Mouse (Mus musculus): ENCODE measurements around the gene Ngfr. TPM values are rescaled to one million over a fixed set of nuclear protein-coding genes. Genes with fewer than 3 reads are reported as not detected.

Gene Ngfr
- polyA plus RNA-seq, 1 experiment from 2014 or later, result 3.0 TPM

DNA sequence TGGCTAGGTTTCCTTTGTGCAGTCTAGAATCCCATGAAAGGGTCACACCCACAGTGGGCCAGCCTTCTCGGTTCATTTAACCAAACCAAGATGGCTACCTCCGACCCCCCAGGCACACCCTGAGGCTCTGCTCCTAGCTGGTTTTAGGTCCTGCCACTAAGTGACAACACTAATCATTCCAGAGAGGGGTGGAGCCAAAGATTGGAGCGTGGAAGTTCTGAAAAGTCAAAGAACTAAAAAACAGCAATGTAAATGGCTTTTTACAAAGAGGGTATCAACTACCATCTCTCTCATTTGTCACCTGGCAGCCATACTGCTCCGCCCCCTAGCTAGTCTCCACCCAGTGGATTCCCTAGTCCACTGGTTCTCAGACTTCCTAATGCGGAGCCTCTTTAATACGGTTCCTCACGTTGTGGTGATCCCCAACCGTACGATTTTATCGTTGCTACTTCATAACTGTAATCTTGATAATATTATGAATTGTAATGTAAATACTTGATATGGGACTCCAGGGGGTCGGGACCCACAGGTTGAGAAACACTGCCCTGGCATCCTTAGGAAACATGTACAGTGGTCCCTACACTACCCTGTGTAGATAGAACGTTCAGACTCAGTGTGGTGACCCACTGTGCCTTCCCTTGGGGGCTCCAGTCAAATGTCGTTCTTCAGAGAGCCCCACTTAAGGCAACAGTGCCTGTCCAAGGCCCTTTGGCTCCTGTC, 55.0 kb downstream of the Ngfr start:
- Histone ChIP-seq H3K36me3 (ENCODE audit: control insufficient read depth, insufficient read depth, low read length) (no peaks in the 10 kb centered on the region), H3K27ac (replicated peaks in 1 of 2; ENCODE audit: control insufficient read depth in 1 of 2, insufficient read depth in 1 of 2, low read depth in 2 of 2, low read length in 2 of 2) (no peak overlapping the region), H3K4me2 (ENCODE audit: low read length) (no peak overlapping the region), H3K9me3 (ENCODE audit: control insufficient read depth, low read length) (no peaks in the 10 kb centered on the region), H3K9ac (ENCODE audit: low read length) (no peak overlapping the region), H3K27me3 (ENCODE audit: control insufficient read depth, insufficient read depth, low read length) (peaks cover 14% of the 10 kb centered on the region; the same call in 1 of the 2 replicates), H3K4me3 (ENCODE audit: control insufficient read depth in 1 of 2, insufficient read depth in 1 of 2, low read depth in 1 of 2, low read length in 2 of 2) (no peak overlapping the region), H3K4me1 (ENCODE audit: control insufficient read depth in 2 of 2, insufficient read depth in 2 of 2, low read length in 2 of 2) (no peaks in the 10 kb centered on the region)
- WGBS, result 65% methylated on average over 13 of the region's 13 CpGs
- ATAC-seq (ENCODE audit: insufficient number of reproducible peaks, insufficient read depth, low FRiP score, low read depth), result no peak

DNA sequence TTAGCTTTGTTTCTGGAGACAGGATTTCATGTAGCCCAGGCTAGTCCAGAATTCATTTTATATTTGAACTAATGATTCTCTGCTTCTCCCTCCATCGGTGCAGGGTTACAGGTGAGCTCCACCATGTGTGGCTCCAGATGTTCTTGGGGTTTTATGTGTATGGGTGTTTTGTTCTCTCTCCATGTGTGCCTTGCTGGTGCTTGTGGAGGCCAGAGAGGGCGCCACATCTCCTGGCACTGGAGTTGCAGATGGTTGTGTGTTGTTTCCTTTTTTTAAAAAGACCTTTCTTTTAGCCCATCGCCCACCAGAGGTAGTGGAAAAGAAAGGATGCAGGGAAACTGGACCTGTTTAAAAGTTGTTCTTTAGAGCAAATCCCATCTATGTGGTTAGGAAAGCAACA, 59.3 kb downstream of the Ngfr start:
- Histone ChIP-seq H3K4me1 (ENCODE audit: control insufficient read depth in 2 of 2, insufficient read depth in 2 of 2, low read length in 2 of 2) (no peaks in the 10 kb centered on the region), H3K9me3 (ENCODE audit: control insufficient read depth, low read length) (no peaks in the 10 kb centered on the region), H3K4me2 (ENCODE audit: low read length) (no peak overlapping the region), H3K9ac (ENCODE audit: low read length) (no peak overlapping the region), H3K27me3 (ENCODE audit: control insufficient read depth, insufficient read depth, low read length) (peaks cover 9% of the 10 kb centered on the region; the same call in 1 of the 2 replicates), H3K4me3 (ENCODE audit: control insufficient read depth in 1 of 2, insufficient read depth in 1 of 2, low read depth in 1 of 2, low read length in 2 of 2) (no peak overlapping the region), H3K36me3 (ENCODE audit: control insufficient read depth, insufficient read depth, low read length) (no peaks in the 10 kb centered on the region), H3K27ac (replicated peaks in 1 of 2; ENCODE audit: control insufficient read depth in 1 of 2, insufficient read depth in 1 of 2, low read depth in 2 of 2, low read length in 2 of 2) (no peak overlapping the region)
- ATAC-seq (ENCODE audit: insufficient number of reproducible peaks, insufficient read depth, low FRiP score, low read depth), result no peak
- 73% methylated on average over 3 of the region's 3 CpGs for WGBS

DNA sequence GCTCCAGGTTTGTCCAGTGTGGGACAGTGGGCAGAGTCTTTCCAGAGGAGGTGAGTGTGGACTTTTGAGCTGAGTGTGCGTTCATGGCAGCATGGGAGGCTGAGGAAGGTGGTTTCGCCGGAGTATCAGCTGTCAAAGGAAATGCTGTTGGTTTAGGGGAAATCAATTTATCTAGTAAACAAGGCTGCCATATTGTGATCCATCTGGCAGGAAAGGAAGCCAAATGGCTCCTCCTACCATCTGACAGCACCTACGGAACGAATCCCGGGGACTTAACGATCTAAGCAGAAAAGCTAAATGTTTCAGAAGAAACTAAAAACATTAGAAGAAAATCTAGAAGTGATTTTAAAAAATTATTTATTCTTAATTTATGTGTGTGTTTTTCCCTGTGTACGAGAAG, 60.2 kb downstream of the Ngfr start:
- no peaks in the 10 kb centered on the region for H3K36me3 ChIP-seq (ENCODE audit: control insufficient read depth, insufficient read depth, low read length)
- no peak overlapping the region for H3K27ac ChIP-seq (replicated peaks in 1 of 2; ENCODE audit: control insufficient read depth in 1 of 2, insufficient read depth in 1 of 2, low read depth in 2 of 2, low read length in 2 of 2)
- ATAC-seq (ENCODE audit: insufficient number of reproducible peaks, insufficient read depth, low FRiP score, low read depth), result no peak
- 0 out of 2 replicates have a peak, but pooled peaks cover 3% of the 10 kb centered on the region for H3K27me3 ChIP-seq (ENCODE audit: control insufficient read depth, insufficient read depth, low read length)
- H3K9me3 ChIP-seq (ENCODE audit: control insufficient read depth, low read length), result no peaks in the 10 kb centered on the region
- no peak overlapping the region for H3K4me3 ChIP-seq (ENCODE audit: control insufficient read depth in 1 of 2, insufficient read depth in 1 of 2, low read depth in 1 of 2, low read length in 2 of 2)
- no peak overlapping the region for H3K4me2 ChIP-seq (ENCODE audit: low read length)
- WGBS, result 86% methylated on average over 8 of the region's 8 CpGs
- no peaks in the 10 kb centered on the region for H3K4me1 ChIP-seq (ENCODE audit: control insufficient read depth in 2 of 2, insufficient read depth in 2 of 2, low read length in 2 of 2)
- no peak overlapping the region for H3K9ac ChIP-seq (ENCODE audit: low read length)

DNA sequence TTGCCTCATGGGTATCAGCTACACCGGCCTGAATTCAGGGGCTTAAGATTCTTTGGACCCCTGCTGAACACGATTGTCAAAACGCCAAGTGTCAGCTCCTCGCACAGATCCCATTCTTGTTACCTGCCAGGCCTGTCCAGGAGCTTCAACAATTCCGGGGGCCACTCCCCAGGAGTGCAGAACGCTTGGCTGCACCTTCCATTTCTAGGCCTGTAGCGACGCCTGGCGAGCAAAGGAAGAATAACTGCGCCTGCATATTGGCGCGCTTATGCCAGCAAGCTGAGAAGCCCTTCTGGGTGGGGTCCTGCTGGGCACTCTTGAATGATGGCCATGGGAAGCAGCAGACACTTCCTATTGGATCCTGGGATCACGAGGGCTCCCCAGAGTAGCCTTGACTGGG, 66.0 kb downstream of the Ngfr start:
- no peak overlapping the region for H3K27ac ChIP-seq (replicated peaks in 1 of 2; ENCODE audit: control insufficient read depth in 1 of 2, insufficient read depth in 1 of 2, low read depth in 2 of 2, low read length in 2 of 2)
- peak overlapping the region; percentile 58 for H3K4me2 ChIP-seq (ENCODE audit: low read length)
- peaks cover 6% of the 10 kb centered on the region; the same call in 1 of the 2 replicates for H3K27me3 ChIP-seq (ENCODE audit: control insufficient read depth, insufficient read depth, low read length)
- H3K9me3 ChIP-seq (ENCODE audit: control insufficient read depth, low read length), result no peaks in the 10 kb centered on the region
- peak overlapping the region; percentile 14 to 21; a peak in 2 of 4 replicates for H3K4me3 ChIP-seq (ENCODE audit: control insufficient read depth in 1 of 2, insufficient read depth in 1 of 2, low read depth in 1 of 2, low read length in 2 of 2)
- under 1% methylated on average over 13 of the region's 13 CpGs for WGBS
- H3K36me3 ChIP-seq (ENCODE audit: control insufficient read depth, insufficient read depth, low read length), result no peaks in the 10 kb centered on the region
- H3K4me1 ChIP-seq (ENCODE audit: control insufficient read depth in 2 of 2, insufficient read depth in 2 of 2, low read length in 2 of 2), result peaks cover 4 to 18% of the 10 kb centered on the region in 2 experiments; a peak in 3 of 4 replicates
- ATAC-seq (ENCODE audit: insufficient number of reproducible peaks, insufficient read depth, low FRiP score, low read depth), result peak; percentile 45; the same call in 1 of the 2 replicates
- peak overlapping the region; percentile 18; the same call in 1 of the 2 replicates for H3K9ac ChIP-seq (ENCODE audit: low read length)

DNA sequence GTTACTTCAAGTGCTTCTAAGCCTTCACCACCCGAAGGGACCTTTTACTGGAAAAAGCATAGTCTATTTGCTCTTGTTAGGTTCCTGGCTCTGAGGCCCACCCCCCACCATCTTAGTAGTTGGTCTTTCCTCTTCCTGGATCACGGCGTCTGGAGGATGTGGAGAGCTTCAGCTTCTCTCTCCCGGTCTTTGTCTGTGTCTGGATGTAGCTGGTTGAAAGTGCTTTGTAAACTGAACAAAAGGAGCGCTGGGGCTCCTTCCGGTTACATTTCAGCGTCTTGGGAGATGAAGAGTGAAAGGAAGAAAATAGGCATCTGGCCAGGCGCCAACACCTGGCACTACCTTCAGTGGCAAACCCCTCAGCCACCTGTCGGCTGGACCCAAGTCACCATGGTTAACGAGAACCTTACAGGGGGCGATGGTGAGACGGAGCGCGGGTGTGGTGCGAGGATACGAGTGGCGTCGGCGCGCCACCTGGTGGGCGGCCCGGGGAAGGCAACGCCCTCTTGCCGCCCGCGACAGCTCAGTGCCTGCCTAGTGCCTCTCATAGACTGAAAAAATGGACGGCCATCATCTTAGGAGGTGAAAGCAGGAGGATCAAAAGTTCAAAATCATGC, 67.0 kb downstream of the Ngfr start:
- Histone ChIP-seq H3K27me3 (ENCODE audit: control insufficient read depth, insufficient read depth, low read length) (peaks cover 16% of the 10 kb centered on the region), H3K9ac (ENCODE audit: low read length) (peak overlapping the region; percentile 45), H3K4me2 (ENCODE audit: low read length) (peak overlapping the region; percentile 58), H3K36me3 (ENCODE audit: control insufficient read depth, insufficient read depth, low read length) (no peaks in the 10 kb centered on the region), H3K9me3 (ENCODE audit: control insufficient read depth, low read length) (no peaks in the 10 kb centered on the region), H3K4me3 (ENCODE audit: control insufficient read depth in 1 of 2, insufficient read depth in 1 of 2, low read depth in 1 of 2, low read length in 2 of 2) (peak overlapping the region; percentile 19 to 21; a peak in 3 of 4 replicates), H3K4me1 (ENCODE audit: control insufficient read depth in 2 of 2, insufficient read depth in 2 of 2, low read length in 2 of 2) (peaks cover 4 to 19% of the 10 kb centered on the region in 2 experiments; a peak in 3 of 4 replicates), H3K27ac (replicated peaks in 1 of 2; ENCODE audit: control insufficient read depth in 1 of 2, insufficient read depth in 1 of 2, low read depth in 2 of 2, low read length in 2 of 2) (no peak overlapping the region)
- WGBS, result 7% methylated on average over 27 of the region's 27 CpGs
- no peak for ATAC-seq (ENCODE audit: insufficient number of reproducible peaks, insufficient read depth, low FRiP score, low read depth)

DNA sequence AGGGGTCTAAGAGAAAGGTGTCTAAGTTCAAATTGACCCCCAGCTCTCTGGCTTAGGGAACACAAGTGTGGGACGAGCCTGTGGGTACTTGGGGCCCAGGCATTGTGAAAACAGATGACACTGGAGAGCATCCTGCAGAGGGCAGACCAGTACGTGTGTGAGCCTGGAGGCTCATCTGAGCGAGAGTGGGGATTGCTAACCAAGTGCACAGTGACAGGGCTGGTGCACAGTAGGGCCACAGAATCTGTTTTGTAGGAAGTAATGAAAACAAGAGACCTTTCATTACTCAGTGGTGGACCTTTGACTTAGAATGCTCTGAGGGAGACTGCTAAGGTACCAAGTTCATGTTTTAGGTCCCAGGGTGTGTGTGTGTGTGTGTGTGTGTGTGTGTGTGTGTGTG, 67.5 kb downstream of the Ngfr start:
- H3K4me2 ChIP-seq (ENCODE audit: low read length), result no peak overlapping the region
- H3K27ac ChIP-seq (replicated peaks in 1 of 2; ENCODE audit: control insufficient read depth in 1 of 2, insufficient read depth in 1 of 2, low read depth in 2 of 2, low read length in 2 of 2), result no peak overlapping the region
- no peaks in the 10 kb centered on the region for H3K9me3 ChIP-seq (ENCODE audit: control insufficient read depth, low read length)
- no peak for ATAC-seq (ENCODE audit: insufficient number of reproducible peaks, insufficient read depth, low FRiP score, low read depth)
- no peaks in the 10 kb centered on the region for H3K36me3 ChIP-seq (ENCODE audit: control insufficient read depth, insufficient read depth, low read length)
- no peak overlapping the region for H3K4me3 ChIP-seq (ENCODE audit: control insufficient read depth in 1 of 2, insufficient read depth in 1 of 2, low read depth in 1 of 2, low read length in 2 of 2)
- peaks cover 21% of the 10 kb centered on the region for H3K27me3 ChIP-seq (ENCODE audit: control insufficient read depth, insufficient read depth, low read length)
- H3K4me1 ChIP-seq (ENCODE audit: control insufficient read depth in 2 of 2, insufficient read depth in 2 of 2, low read length in 2 of 2), result peaks cover 4 to 19% of the 10 kb centered on the region in 2 experiments; a peak in 3 of 4 replicates
- 55% methylated on average over 3 of the region's 3 CpGs for WGBS
- H3K9ac ChIP-seq (ENCODE audit: low read length), result no peak overlapping the region

DNA sequence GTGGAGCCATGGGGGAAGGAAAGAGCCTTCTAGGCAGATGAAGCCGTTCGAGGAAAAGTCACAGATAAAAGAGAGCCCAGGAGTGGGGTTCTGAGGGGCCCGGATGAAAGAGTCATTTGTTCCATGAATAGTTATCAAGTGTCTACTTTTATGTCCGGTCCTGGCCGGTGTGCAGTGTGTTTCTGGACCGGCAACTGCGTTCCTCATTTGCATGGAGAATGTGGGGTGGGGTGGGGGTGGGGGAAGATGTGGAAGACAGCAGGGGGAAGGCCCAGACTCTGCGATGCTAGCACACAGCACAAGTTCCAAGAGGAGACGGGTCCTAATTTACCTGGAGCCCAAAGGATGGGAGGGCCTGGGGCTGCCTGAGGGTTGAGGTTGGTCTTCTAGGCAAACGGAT, 68.2 kb downstream of the Ngfr start:
- H3K9ac ChIP-seq (ENCODE audit: low read length), result no peak overlapping the region
- H3K4me3 ChIP-seq (ENCODE audit: control insufficient read depth in 1 of 2, insufficient read depth in 1 of 2, low read depth in 1 of 2, low read length in 2 of 2), result no peak overlapping the region
- H3K4me2 ChIP-seq (ENCODE audit: low read length), result no peak overlapping the region
- WGBS, result 48% methylated on average over 10 of the region's 10 CpGs
- H3K36me3 ChIP-seq (ENCODE audit: control insufficient read depth, insufficient read depth, low read length), result no peaks in the 10 kb centered on the region
- no peaks in the 10 kb centered on the region for H3K9me3 ChIP-seq (ENCODE audit: control insufficient read depth, low read length)
- H3K4me1 ChIP-seq (ENCODE audit: control insufficient read depth in 2 of 2, insufficient read depth in 2 of 2, low read length in 2 of 2), result peaks cover 7 to 19% of the 10 kb centered on the region in 2 experiments; a peak in 3 of 4 replicates
- H3K27ac ChIP-seq (replicated peaks in 1 of 2; ENCODE audit: control insufficient read depth in 1 of 2, insufficient read depth in 1 of 2, low read depth in 2 of 2, low read length in 2 of 2), result no peak overlapping the region
- H3K27me3 ChIP-seq (ENCODE audit: control insufficient read depth, insufficient read depth, low read length), result peaks cover 28% of the 10 kb centered on the region
- no peak for ATAC-seq (ENCODE audit: insufficient number of reproducible peaks, insufficient read depth, low FRiP score, low read depth)
